8 mouse cellular contexts compared by ENCODE assay signal in the genomic region with DNA sequence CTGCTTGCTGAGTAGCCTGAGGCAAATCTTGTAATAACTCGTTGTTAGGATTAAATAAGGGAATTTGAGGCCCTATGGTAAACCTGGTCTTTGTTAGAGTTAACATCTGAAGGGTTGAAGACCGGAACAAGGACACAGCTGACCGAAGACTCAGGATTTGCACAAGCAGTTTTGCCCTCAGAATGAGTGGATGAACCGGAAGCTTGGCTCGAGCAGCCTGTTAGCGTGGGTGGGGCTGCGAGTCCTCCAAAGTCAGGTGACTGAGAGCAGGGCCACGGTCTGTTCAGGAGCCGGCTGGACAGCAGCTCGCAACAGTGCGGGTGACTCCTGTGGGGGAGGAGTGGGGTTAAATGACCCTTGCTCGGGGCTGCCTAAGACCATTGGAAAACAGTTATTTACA. TPM values are rescaled to one million over a fixed set of nuclear protein-coding genes. Genes with fewer than 3 reads are reported as not detected.
A peak's percentile ranks its signal among the peaks of the same experiment; 100 is the strongest.
DNase-seq lines count a peak whose midpoint lies in the region; ATAC-seq and TF ChIP-seq lines count a peak whose summit lies in the region.

No protein-coding gene starts in this region.

- ATAC-seq in forebrain, embryonic 11.5 days (replicated peaks; ENCODE audit: low FRiP score): no peak
- no peak for ATAC-seq in embryonic facial prominence, embryonic 15.5 days (ENCODE audit: insufficient number of reproducible peaks, low FRiP score, low TSS enrichment, low read depth)
- no peak for ATAC-seq in hindbrain, postnatal 0 days
- no peak for ATAC-seq in liver, embryonic 11.5 days (replicated peaks; ENCODE audit: low FRiP score)
- no peak for ATAC-seq in activated CD4-positive, CD25-positive, alpha-beta regulatory T cell, adult 4 months

- H3K4me2 ChIP-seq in forebrain, embryonic 11.5 days (ENCODE audit: low read depth, low read length, severe bottlenecking): no peak overlapping the region
- H3K4me2 ChIP-seq in embryonic facial prominence, embryonic 15.5 days (replicated peaks): 0 out of 2 replicates have a peak overlapping the region, but pooled peaks have one; percentile 3
- H3K4me2 ChIP-seq in hindbrain, postnatal 0 days (ENCODE audit: low read depth, low read length): peak overlapping the region; percentile 25; the same call in 1 of the 2 replicates
- H3K4me2 ChIP-seq in liver, embryonic 11.5 days: peak overlapping the region; percentile 63

- H3K4me3 ChIP-seq in forebrain, embryonic 10.5 days: peak overlapping the region; percentile 90; the same call in 1 of the 2 replicates
- no peak overlapping the region for H3K4me3 ChIP-seq in forebrain, embryonic 11.5 days (ENCODE audit: low read depth, low read length)
- H3K4me3 ChIP-seq in embryonic facial prominence, embryonic 15.5 days (replicated peaks): no peak overlapping the region
- no peak overlapping the region for H3K4me3 ChIP-seq in hindbrain, postnatal 0 days (ENCODE audit: low read length)
- H3K4me3 ChIP-seq in liver, embryonic 11.5 days (ENCODE audit: low read depth, low read length): no peak overlapping the region

- peaks cover 31% of the 10 kb centered on the region for H3K4me1 ChIP-seq in forebrain, embryonic 10.5 days
- H3K4me1 ChIP-seq in forebrain, embryonic 11.5 days (replicated peaks; ENCODE audit: control insufficient read depth, insufficient read depth, low read length): peaks cover 4% of the 10 kb centered on the region; the same call in 1 of the 2 replicates
- H3K4me1 ChIP-seq in embryonic facial prominence, embryonic 15.5 days: peaks cover 32% of the 10 kb centered on the region
- H3K4me1 ChIP-seq in hindbrain, postnatal 0 days (ENCODE audit: insufficient read depth, low read length): peaks cover 10% of the 10 kb centered on the region
- H3K4me1 ChIP-seq in liver, embryonic 11.5 days (replicated peaks; ENCODE audit: control insufficient read depth, insufficient read depth, low read length): peaks cover 27% of the 10 kb centered on the region

- H3K36me3 ChIP-seq in forebrain, embryonic 10.5 days (replicated peaks): peaks cover 61% of the 10 kb centered on the region
- peaks cover 3% of the 10 kb centered on the region; the same call in 1 of the 2 replicates for H3K36me3 ChIP-seq in forebrain, embryonic 11.5 days (ENCODE audit: control insufficient read depth, insufficient read depth, low read length)
- H3K36me3 ChIP-seq in embryonic facial prominence, embryonic 15.5 days: peaks cover 32% of the 10 kb centered on the region
- H3K36me3 ChIP-seq in hindbrain, postnatal 0 days (ENCODE audit: insufficient read depth, low read length): peaks cover 25% of the 10 kb centered on the region
- peaks cover 19% of the 10 kb centered on the region for H3K36me3 ChIP-seq in liver, embryonic 11.5 days (ENCODE audit: control insufficient read depth, insufficient read depth, low read length)

- 69% methylated on average over 12 of the region's 12 CpGs for WGBS in forebrain, embryonic 10.5 days
- 74% methylated on average over 12 of the region's 12 CpGs for WGBS in forebrain, embryonic 11.5 days
- WGBS in embryonic facial prominence, embryonic 15.5 days: 37% methylated on average over 12 of the region's 12 CpGs
- WGBS in hindbrain, postnatal 0 days: 68% methylated on average over 12 of the region's 12 CpGs
- 60% methylated on average over 12 of the region's 12 CpGs for WGBS in liver, embryonic 11.5 days

- H3K27ac ChIP-seq in forebrain, embryonic 10.5 days: no peak overlapping the region
- H3K27ac ChIP-seq in forebrain, embryonic 11.5 days (ENCODE audit: low read depth, low read length): no peak overlapping the region
- no peak overlapping the region for H3K27ac ChIP-seq in embryonic facial prominence, embryonic 15.5 days (replicated peaks)
- H3K27ac ChIP-seq in hindbrain, postnatal 0 days: no peak overlapping the region
- no peak overlapping the region for H3K27ac ChIP-seq in liver, embryonic 11.5 days (ENCODE audit: low read depth, low read length)

- no peaks in the 10 kb centered on the region for H3K27me3 ChIP-seq in forebrain, embryonic 10.5 days (ENCODE audit: poor library complexity, severe bottlenecking)
- H3K27me3 ChIP-seq in forebrain, embryonic 11.5 days (ENCODE audit: control insufficient read depth, insufficient read depth, low read length): no peaks in the 10 kb centered on the region
- no peaks in the 10 kb centered on the region for H3K27me3 ChIP-seq in embryonic facial prominence, embryonic 15.5 days
- H3K27me3 ChIP-seq in hindbrain, postnatal 0 days (ENCODE audit: insufficient read depth, low read length): no peaks in the 10 kb centered on the region
- no peaks in the 10 kb centered on the region for H3K27me3 ChIP-seq in liver, embryonic 11.5 days (replicated peaks; ENCODE audit: control insufficient read depth, insufficient read depth, low read length)

- TF ChIP-seq CTCF in hindbrain, postnatal 0 days (IDR thresholded peaks at IDR 0.05; ENCODE audit: low read depth): no peak

- no peak overlapping the region for H3K9ac ChIP-seq in forebrain, embryonic 11.5 days (ENCODE audit: low read length)
- H3K9ac ChIP-seq in embryonic facial prominence, embryonic 15.5 days: no peak overlapping the region
- H3K9ac ChIP-seq in hindbrain, postnatal 0 days (replicated peaks; ENCODE audit: low read length): no peak overlapping the region
- no peak overlapping the region for H3K9ac ChIP-seq in liver, embryonic 11.5 days (ENCODE audit: low read depth, low read length)

- H3K9me3 ChIP-seq in forebrain, embryonic 10.5 days: no peaks in the 10 kb centered on the region
- no peaks in the 10 kb centered on the region for H3K9me3 ChIP-seq in forebrain, embryonic 11.5 days (ENCODE audit: control insufficient read depth, low read length)
- H3K9me3 ChIP-seq in embryonic facial prominence, embryonic 15.5 days (replicated peaks): no peaks in the 10 kb centered on the region
- H3K9me3 ChIP-seq in hindbrain, postnatal 0 days (ENCODE audit: low read length): no peaks in the 10 kb centered on the region
- H3K9me3 ChIP-seq in liver, embryonic 11.5 days (ENCODE audit: control insufficient read depth, low read length): no peaks in the 10 kb centered on the region

- DNase-seq in forebrain, embryonic 10.5 days (ENCODE audit: extremely low spot score, low spot score): no peak
- no peak for DNase-seq in forebrain, embryonic 11.5 days (ENCODE audit: low spot score)
- no peak for DNase-seq in hindbrain, postnatal 0 days (ENCODE audit: low spot score)
- DNase-seq in liver, embryonic 11.5 days (ENCODE audit: low spot score): no peak
- DNase-seq in ovary, postnatal 10 days (ENCODE audit: low spot score): peak; percentile 10
- no peak for DNase-seq in layer of hippocampus, postnatal 10 days (ENCODE audit: low spot score in 2 of 2)

RNA-seq across cellular contexts. Expression of a gene that starts 2.8 kb away (rescaled TPM):
- polyA plus RNA-seq in forebrain, embryonic 10.5 days (2016; fragmentation: Nextera tagmentation; extraction: Ambion mirVana): 198 and 202 TPM in 2 replicates
- 237 and 242 TPM in 2 replicates for polyA plus RNA-seq in forebrain, embryonic 11.5 days (2014; fragmentation: Nextera tagmentation; extraction: Ambion mirVana)
- 122 and 123 TPM in 2 replicates for polyA plus RNA-seq in embryonic facial prominence, embryonic 15.5 days (2015; fragmentation: Nextera tagmentation; extraction: Ambion mirVana)
- total RNA-seq in hindbrain, postnatal 0 days (2014; rRNA removed): 252 and 313 TPM in 2 replicates
- polyA plus RNA-seq in hindbrain, postnatal 0 days (2015; fragmentation: Nextera tagmentation; extraction: Ambion mirVana): 248 and 251 TPM in 2 replicates
- polyA plus RNA-seq in liver, embryonic 11.5 days (2014; fragmentation: Nextera tagmentation; extraction: Ambion mirVana): 146 and 152 TPM in 2 replicates
- 100 to 1,000 TPM; 132 to 134 TPM for total RNA-seq in layer of hippocampus, postnatal 10 days (2021)
- 10 to 100 TPM; 11.8 to 19.7 TPM for polyA plus RNA-seq in activated CD4-positive, CD25-positive, alpha-beta regulatory T cell, adult 4 months (2017; shearing (Covaris generic))

RNA-seq across cellular contexts. Expression of a gene that starts 57.7 kb away (rescaled TPM):
- 95.2 and 97.8 TPM in 2 replicates for polyA plus RNA-seq in forebrain, embryonic 10.5 days (2016; fragmentation: Nextera tagmentation; extraction: Ambion mirVana)
- polyA plus RNA-seq in forebrain, embryonic 11.5 days (2014; fragmentation: Nextera tagmentation; extraction: Ambion mirVana): 92.2 and 98.0 TPM in 2 replicates
- polyA plus RNA-seq in embryonic facial prominence, embryonic 15.5 days (2015; fragmentation: Nextera tagmentation; extraction: Ambion mirVana): 92.5 and 95.0 TPM in 2 replicates
- 24.9 and 34.3 TPM in 2 replicates for total RNA-seq in hindbrain, postnatal 0 days (2014; rRNA removed)
- 69.7 and 78.2 TPM in 2 replicates for polyA plus RNA-seq in hindbrain, postnatal 0 days (2015; fragmentation: Nextera tagmentation; extraction: Ambion mirVana)
- 74.7 and 81.7 TPM in 2 replicates for polyA plus RNA-seq in liver, embryonic 11.5 days (2014; fragmentation: Nextera tagmentation; extraction: Ambion mirVana)
- total RNA-seq in layer of hippocampus, postnatal 10 days (2021): 10 to 100 TPM; 44.7 to 52.6 TPM
- polyA plus RNA-seq in activated CD4-positive, CD25-positive, alpha-beta regulatory T cell, adult 4 months (2017; shearing (Covaris generic)): 100 to 1,000 TPM; 138 to 148 TPM

RNA-seq across cellular contexts. Expression of a gene that starts 58.3 kb away (rescaled TPM):
- polyA plus RNA-seq in forebrain, embryonic 10.5 days (2016; fragmentation: Nextera tagmentation; extraction: Ambion mirVana): 2.6 and 3.3 TPM in 2 replicates
- 3.1 and 3.8 TPM in 2 replicates for polyA plus RNA-seq in forebrain, embryonic 11.5 days (2014; fragmentation: Nextera tagmentation; extraction: Ambion mirVana)
- polyA plus RNA-seq in embryonic facial prominence, embryonic 15.5 days (2015; fragmentation: Nextera tagmentation; extraction: Ambion mirVana): 10.2 and 11.1 TPM in 2 replicates
- total RNA-seq in hindbrain, postnatal 0 days (2014; rRNA removed): 3.9 and 6.5 TPM in 2 replicates
- 15.0 and 23.6 TPM in 2 replicates for polyA plus RNA-seq in hindbrain, postnatal 0 days (2015; fragmentation: Nextera tagmentation; extraction: Ambion mirVana)
- polyA plus RNA-seq in liver, embryonic 11.5 days (2014; fragmentation: Nextera tagmentation; extraction: Ambion mirVana): 5.7 and 5.8 TPM in 2 replicates
- 10 to 100 TPM; 14.2 to 16.2 TPM for total RNA-seq in layer of hippocampus, postnatal 10 days (2021)
- polyA plus RNA-seq in activated CD4-positive, CD25-positive, alpha-beta regulatory T cell, adult 4 months (2017; shearing (Covaris generic)): 10 to 100 TPM; 13.0 to 26.6 TPM
